Mouse (Mus musculus): ENCODE measurements around the gene Med13l.

DNA sequence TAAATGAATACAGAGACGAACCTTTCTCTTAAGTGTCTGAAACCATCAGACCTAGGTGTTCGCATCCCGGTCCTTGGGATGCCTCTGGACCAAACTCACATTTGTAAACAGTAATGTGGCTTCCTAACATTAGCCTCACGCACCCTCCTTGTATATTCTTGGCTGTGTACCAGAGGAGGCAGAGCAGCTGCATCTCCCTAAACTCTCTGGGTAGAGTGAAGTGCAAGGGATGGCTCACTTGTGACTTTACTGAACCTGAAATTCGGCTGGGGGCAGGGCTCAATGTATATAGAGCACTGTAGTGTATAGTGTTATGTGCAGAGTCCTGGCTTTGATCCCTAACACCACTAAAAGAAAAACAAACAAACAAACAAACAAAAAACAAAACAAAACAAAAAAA is 45.6 kb upstream of the Med13l start:
- TF ChIP-seq CTCF (IDR thresholded peaks at IDR 0.05; ENCODE audit: low read depth, low read length): no peak
- TF ChIP-seq POLR2A (IDR thresholded peaks at IDR 0.05; ENCODE audit: extremely low read depth, insufficient read depth, low read length): no peak

All from liver, adult 2 months (tissue).